ENCODE assay signal across 22 mouse cellular contexts in the genomic region with DNA sequence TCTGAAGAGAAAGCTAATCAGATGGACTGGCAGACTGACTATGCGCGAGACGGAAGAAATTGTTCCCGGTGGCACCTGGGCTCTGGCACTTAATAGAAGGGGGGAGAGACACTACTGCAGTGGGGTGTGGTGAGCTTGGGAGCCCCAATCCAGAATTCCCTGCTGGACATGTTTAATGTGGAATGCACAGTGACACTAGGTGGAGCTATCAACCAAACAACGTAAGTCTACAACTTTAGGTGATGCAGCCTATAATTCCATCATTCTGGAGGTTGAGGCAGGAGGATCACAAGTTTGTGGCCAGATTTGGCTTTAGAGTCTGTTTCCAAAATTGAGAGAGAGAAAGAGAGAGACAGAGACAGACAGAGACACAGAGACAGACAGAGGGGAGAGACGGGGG. TPM values are rescaled to one million over a fixed set of nuclear protein-coding genes. Genes with fewer than 3 reads are reported as not detected.
DNase-seq lines count a peak whose midpoint lies in the region; ATAC-seq and TF ChIP-seq lines count a peak whose summit lies in the region.
"Had no signal": no experiment of that assay in that cellular context is flagged by ENCODE, and none has a peak within 500 bp of the region (broad histone marks: within the 10 kb centered on the region; RNA-seq: fewer than 3 reads in every experiment).

No protein-coding gene starts in this region.

- no peaks in the 10 kb centered on the region for H3K4me1 ChIP-seq in hindbrain, postnatal 0 days (ENCODE audit: insufficient read depth, low read length)
- H3K4me1 ChIP-seq in hindbrain, embryonic 11.5 days (replicated peaks; ENCODE audit: control insufficient read depth, insufficient read depth, low read length) = no peaks in the 10 kb centered on the region
- no peaks in the 10 kb centered on the region for H3K4me1 ChIP-seq in lung, adult 2 months (ENCODE audit: control insufficient read depth, insufficient read depth, low read length)
- no peaks in the 10 kb centered on the region for H3K4me1 ChIP-seq in ES-Bruce4 (ENCODE audit: control insufficient read depth, insufficient read depth, low read length)
- H3K4me1 ChIP-seq: embryonic facial prominence, embryonic 10.5 days; heart, embryonic 15.5 days; limb, embryonic 13.5 days; midbrain, embryonic 10.5 days; neural tube, embryonic 15.5 days; stomach, embryonic 15.5 days had no signal

- no peak for TF ChIP-seq EP300 in ES-Bruce4 (IDR thresholded peaks at IDR 0.05; ENCODE audit: insufficient read depth, low read depth, low read length)

- H3K27ac ChIP-seq in hindbrain, postnatal 0 days = no peak overlapping the region
- H3K27ac ChIP-seq in hindbrain, embryonic 11.5 days (ENCODE audit: low read depth, low read length) = no peak overlapping the region
- no peak overlapping the region for H3K27ac ChIP-seq in ES-Bruce4 (ENCODE audit: insufficient read depth, low read length)
- H3K27ac ChIP-seq: embryonic facial prominence, embryonic 10.5 days; heart, embryonic 15.5 days; hindbrain, embryonic 13.5 days; limb, embryonic 13.5 days; midbrain, embryonic 10.5 days; neural tube, embryonic 15.5 days; stomach, embryonic 15.5 days had no signal

- no peak overlapping the region for H3K9ac ChIP-seq in hindbrain, postnatal 0 days (replicated peaks; ENCODE audit: low read length)
- H3K9ac ChIP-seq in hindbrain, embryonic 11.5 days (ENCODE audit: low read depth, low read length) = no peak overlapping the region
- H3K9ac ChIP-seq in ES-Bruce4 (ENCODE audit: low read depth, poor library complexity, severe bottlenecking) = no peak overlapping the region
- H3K9ac ChIP-seq: heart, embryonic 15.5 days; hindbrain, embryonic 13.5 days; limb, embryonic 13.5 days; neural tube, embryonic 15.5 days; stomach, embryonic 15.5 days had no signal

- TF ChIP-seq CTCF in hindbrain, postnatal 0 days (IDR thresholded peaks at IDR 0.05; ENCODE audit: low read depth) = peak; percentile 52
- 0 out of 2 replicates have a peak, but pooled peaks have one; percentile 19 for TF ChIP-seq CTCF in lung, adult 2 months (IDR thresholded peaks at IDR 0.05; ENCODE audit: insufficient read depth, low read length)
- peak; percentile 17 for TF ChIP-seq CTCF in ES-Bruce4 (IDR thresholded peaks at IDR 0.05; ENCODE audit: low read depth, low read length)

- H3K36me3 ChIP-seq in hindbrain, postnatal 0 days (ENCODE audit: insufficient read depth, low read length) = peaks cover 10% of the 10 kb centered on the region; the same call in 1 of the 2 replicates
- no peaks in the 10 kb centered on the region for H3K36me3 ChIP-seq in hindbrain, embryonic 11.5 days (ENCODE audit: control insufficient read depth, insufficient read depth, low read length)
- no peaks in the 10 kb centered on the region for H3K36me3 ChIP-seq in ES-Bruce4 (ENCODE audit: control insufficient read depth, insufficient read depth, low read length, poor library complexity, severe bottlenecking)
- H3K36me3 ChIP-seq: embryonic facial prominence, embryonic 10.5 days; heart, embryonic 15.5 days; limb, embryonic 13.5 days; stomach, embryonic 15.5 days had no signal

- H3K9me3 ChIP-seq in hindbrain, postnatal 0 days (ENCODE audit: low read length) = no peaks in the 10 kb centered on the region
- no peaks in the 10 kb centered on the region for H3K9me3 ChIP-seq in hindbrain, embryonic 11.5 days (ENCODE audit: control insufficient read depth, low read length)
- no peaks in the 10 kb centered on the region for H3K9me3 ChIP-seq in ES-Bruce4 (replicated peaks; ENCODE audit: control insufficient read depth, insufficient read depth, low read length, poor library complexity, severe bottlenecking)
- H3K9me3 ChIP-seq: embryonic facial prominence, embryonic 10.5 days; heart, embryonic 15.5 days; hindbrain, embryonic 13.5 days; limb, embryonic 13.5 days; midbrain, embryonic 10.5 days; neural tube, embryonic 15.5 days; stomach, embryonic 15.5 days had no signal

- H3K4me2 ChIP-seq in hindbrain, postnatal 0 days (ENCODE audit: low read depth, low read length) = no peak overlapping the region
- no peak overlapping the region for H3K4me2 ChIP-seq in hindbrain, embryonic 11.5 days (replicated peaks; ENCODE audit: low read depth, low read length)
- H3K4me2 ChIP-seq: heart, embryonic 15.5 days; hindbrain, embryonic 13.5 days; limb, embryonic 13.5 days; neural tube, embryonic 15.5 days; stomach, embryonic 15.5 days had no signal

- TF ChIP-seq POLR2A in lung, adult 2 months (IDR thresholded peaks at IDR 0.05; ENCODE audit: borderline replicate concordance, extremely low read depth, low read depth, low read length) = no peak
- TF ChIP-seq POLR2A in ES-Bruce4 (IDR thresholded peaks at IDR 0.05; ENCODE audit: insufficient read depth, low read length) = no peak

- WGBS in hindbrain, postnatal 0 days = 90% methylated on average over 6 of the region's 6 CpGs
- whole genome bisulfite sequencing in hindbrain, embryonic 11.5 days = 86% methylated on average over 6 of the region's 6 CpGs
- WGBS in lung, adult 2 months = 86% methylated on average over 6 of the region's 6 CpGs

- H3K4me3 ChIP-seq in hindbrain, postnatal 0 days (ENCODE audit: low read length) = no peak overlapping the region
- H3K4me3 ChIP-seq in hindbrain, embryonic 11.5 days (ENCODE audit: low read depth, low read length) = no peak overlapping the region
- no peak overlapping the region for H3K4me3 ChIP-seq in lung, adult 2 months (replicated peaks; ENCODE audit: extremely low read depth, low read depth, low read length)
- H3K4me3 ChIP-seq in ES-Bruce4 (ENCODE audit: low read depth, low read length) = no peak overlapping the region
- H3K4me3 ChIP-seq: embryonic facial prominence, embryonic 10.5 days; erythroblast, embryonic 14.5 days; heart, embryonic 15.5 days; hindbrain, embryonic 13.5 days; limb, embryonic 13.5 days; midbrain, embryonic 10.5 days; neural tube, embryonic 15.5 days; stomach, embryonic 15.5 days had no signal

- DNase-seq in hindbrain, postnatal 0 days (ENCODE audit: low spot score) = peak; percentile 35
- DNase-seq in hindbrain, embryonic 11.5 days (ENCODE audit: low spot score) = no peak
- DNase-seq in lung, adult 2 months = no peak
- no peak for DNase-seq in lung, postnatal 25 days (ENCODE audit: low spot score)
- DNase-seq in adipocyte (ENCODE audit: low spot score) = peak; percentile 64
- no peak for DNase-seq in spleen, postnatal 36 days (ENCODE audit: low spot score in 2 of 2)
- DNase-seq: adrenal gland, postnatal 25 days; cerebellum, postnatal 14 days; kidney, adult 8-10 months had no signal

- H3K27me3 ChIP-seq in hindbrain, postnatal 0 days (ENCODE audit: insufficient read depth, low read length) = no peaks in the 10 kb centered on the region
- H3K27me3 ChIP-seq in hindbrain, embryonic 11.5 days (ENCODE audit: control insufficient read depth, insufficient read depth, low read length) = no peaks in the 10 kb centered on the region
- no peaks in the 10 kb centered on the region for H3K27me3 ChIP-seq in ES-Bruce4 (ENCODE audit: control insufficient read depth, insufficient read depth, low read length, poor library complexity, severe bottlenecking)
- H3K27me3 ChIP-seq: neural tube, embryonic 15.5 days; stomach, embryonic 15.5 days had no signal

- no peak for ATAC-seq in hindbrain, postnatal 0 days
- ATAC-seq in hindbrain, embryonic 11.5 days (ENCODE audit: low FRiP score) = no peak
- ATAC-seq: forebrain, embryonic 16.5 days had no signal

RNA-seq across cellular contexts. Expression of gene Gdap1l1, which starts 14.5 kb away (rescaled TPM):
- 132 and 149 TPM in 2 replicates for total RNA-seq in hindbrain, postnatal 0 days (2014; rRNA removed)
- 120 and 123 TPM in 2 replicates for polyA plus RNA-seq in hindbrain, postnatal 0 days (2015; fragmentation: Nextera tagmentation; extraction: Ambion mirVana)
- polyA plus RNA-seq in hindbrain, embryonic 11.5 days (2014; fragmentation: Nextera tagmentation; extraction: Ambion mirVana) = 47.4 and 52.9 TPM in 2 replicates
- polyA plus RNA-seq in lung, adult 2 months (2012; rRNA removed) = 0.19 and 0.22 TPM in 2 replicates
- polyA plus RNA-seq in ES-Bruce4 (2011; ENCODE audit: insufficient read depth, insufficient read length, low read depth, missing spikeins) = 2.4 and 2.7 TPM in 2 replicates
- total RNA-seq: gastrocnemius, postnatal 4 days had no signal
- polyA plus RNA-seq: erythroblast, embryonic 14.5 days had no signal

RNA-seq across cellular contexts. Expression of gene Fitm2, which starts 19.7 kb away (rescaled TPM):
- 26.5 and 33.2 TPM in 2 replicates for total RNA-seq in hindbrain, postnatal 0 days (2014; rRNA removed)
- 14.9 and 15.1 TPM in 2 replicates for polyA plus RNA-seq in hindbrain, postnatal 0 days (2015; fragmentation: Nextera tagmentation; extraction: Ambion mirVana)
- polyA plus RNA-seq in hindbrain, embryonic 11.5 days (2014; fragmentation: Nextera tagmentation; extraction: Ambion mirVana) = 8.0 and 9.0 TPM in 2 replicates
- polyA plus RNA-seq in lung, adult 2 months (2012; rRNA removed) = 20.4 and 24.1 TPM in 2 replicates
- polyA plus RNA-seq in ES-Bruce4 (2011; ENCODE audit: insufficient read depth, insufficient read length, low read depth, missing spikeins) = 4.4 and 4.9 TPM in 2 replicates

RNA-seq across cellular contexts. Expression of gene Oser1, which starts 28.2 kb away (rescaled TPM):
- total RNA-seq in hindbrain, postnatal 0 days (2014; rRNA removed) = 22.9 and 29.5 TPM in 2 replicates
- polyA plus RNA-seq in hindbrain, postnatal 0 days (2015; fragmentation: Nextera tagmentation; extraction: Ambion mirVana) = 59.6 and 60.5 TPM in 2 replicates
- 88.7 and 92.1 TPM in 2 replicates for polyA plus RNA-seq in hindbrain, embryonic 11.5 days (2014; fragmentation: Nextera tagmentation; extraction: Ambion mirVana)
- polyA plus RNA-seq in lung, adult 2 months (2012; rRNA removed) = 9.2 and 17.2 TPM in 2 replicates
- polyA plus RNA-seq in ES-Bruce4 (2011; ENCODE audit: insufficient read depth, insufficient read length, low read depth, missing spikeins) = 48.3 and 50.6 TPM in 2 replicates

RNA-seq across cellular contexts. Expression of gene R3hdml, which starts 39.4 kb away (rescaled TPM):
- 0.73 and 2.1 TPM in 2 replicates for total RNA-seq in hindbrain, postnatal 0 days (2014; rRNA removed)
- 1.0 TPM in 2 replicates for polyA plus RNA-seq in hindbrain, postnatal 0 days (2015; fragmentation: Nextera tagmentation; extraction: Ambion mirVana)
- polyA plus RNA-seq in hindbrain, embryonic 11.5 days (2014; fragmentation: Nextera tagmentation; extraction: Ambion mirVana) = 0.15 TPM in 1 of 2 replicates, not detected in the other
- polyA plus RNA-seq in lung, adult 2 months (2012; rRNA removed) = not detected in 2 replicates
- not detected in 2 replicates for polyA plus RNA-seq in ES-Bruce4 (2011; ENCODE audit: insufficient read depth, insufficient read length, low read depth, missing spikeins)
- total RNA-seq: adrenal gland, postnatal 25 days; gastrocnemius, postnatal 4 days; layer of hippocampus, adult 18-20 months had no signal
- polyA plus RNA-seq: embryonic facial prominence, embryonic 10.5 days; erythroblast, embryonic 14.5 days; forebrain, embryonic 16.5 days; heart, embryonic 15.5 days; hindbrain, embryonic 13.5 days; limb, embryonic 13.5 days; lung, embryonic 16.5 days; midbrain, embryonic 10.5 days had no signal

RNA-seq across cellular contexts. Expression of gene Hnf4a, which starts 53.9 kb away (rescaled TPM):
- 0.05 TPM in 1 of 2 replicates, not detected in the other for total RNA-seq in hindbrain, postnatal 0 days (2014; rRNA removed)
- not detected in 2 replicates for polyA plus RNA-seq in hindbrain, postnatal 0 days (2015; fragmentation: Nextera tagmentation; extraction: Ambion mirVana)
- polyA plus RNA-seq in hindbrain, embryonic 11.5 days (2014; fragmentation: Nextera tagmentation; extraction: Ambion mirVana) = not detected in 2 replicates
- polyA plus RNA-seq in lung, adult 2 months (2012; rRNA removed) = 0.67 and 2.3 TPM in 2 replicates
- not detected in 2 replicates for polyA plus RNA-seq in ES-Bruce4 (2011; ENCODE audit: insufficient read depth, insufficient read length, low read depth, missing spikeins)
- total RNA-seq: adrenal gland, postnatal 25 days; layer of hippocampus, adult 18-20 months had no signal
- polyA plus RNA-seq: embryonic facial prominence, embryonic 10.5 days; heart, embryonic 15.5 days; limb, embryonic 13.5 days; lung, embryonic 16.5 days had no signal

Comparison
In these comparisons a context has a peak if more than half of its experiments do, and no peak if none do; other contexts are left out.
1. DNase-seq: peak in hindbrain, postnatal 0 days (single experiment) and adipocyte (single experiment); none in hindbrain, embryonic 11.5 days (single experiment), lung, adult 2 months (single experiment), lung, postnatal 25 days (single experiment) and spleen, postnatal 36 days (0 of 2).
2. RNA of gene Gdap1l1, which starts 14.5 kb away (polyA plus RNA-seq): 120 to 123 TPM in hindbrain, postnatal 0 days and 47.4 to 52.9 TPM in hindbrain, embryonic 11.5 days; 2.4 to 2.7 TPM in ES-Bruce4 and 0.19 to 0.22 TPM in lung, adult 2 months; every median in the first group is over 10 times any median in the second.
3. Peak in every context shown above with its lines, with median percentiles within 50 percentile points of each other: CTCF ChIP-seq.